Mouse (Mus musculus): Measurements from ENCODE around the gene Olfr12. TPM values are rescaled to one million over a fixed set of nuclear protein-coding genes. Genes with fewer than 3 reads are reported as not detected.

The Olfr12 gene
- polyA plus RNA-seq, 1 experiment from 2014 or later = not detected

GRCm38 (mm10) chr1:92653179-92653578, 35.6 kb downstream of the Olfr12 start:
- Histone ChIP-seq H3K36me3 (no peaks in the 10 kb centered on the region), H3K4me1 (replicated peaks) (no peaks in the 10 kb centered on the region), H3K27me3 (replicated peaks) (peaks cover 71% of the 10 kb centered on the region), H3K27ac (ENCODE audit: poor library complexity, severe bottlenecking) (no peak overlapping the region), H3K9me3 (replicated peaks) (no peaks in the 10 kb centered on the region), H3K4me2 (no peak overlapping the region), H3K9ac (no peak overlapping the region), H3K4me3 (no peak overlapping the region)
- no peak for ATAC-seq (ENCODE audit: insufficient number of reproducible peaks, low FRiP score)
- 86% methylated on average over 3 of the region's 3 CpGs for WGBS

- Histone ChIP-seq H3K9me3 (replicated peaks) (no peaks in the 10 kb centered on the region), H3K4me3 (no peak overlapping the region), H3K4me1 (replicated peaks) (no peaks in the 10 kb centered on the region), H3K9ac (no peak overlapping the region), H3K4me2 (no peak overlapping the region), H3K36me3 (no peaks in the 10 kb centered on the region), H3K27me3 (replicated peaks) (peaks cover 66% of the 10 kb centered on the region), H3K27ac (ENCODE audit: poor library complexity, severe bottlenecking) (no peak overlapping the region)
- ATAC-seq (ENCODE audit: insufficient number of reproducible peaks, low FRiP score) = no peak
- 63% methylated on average over 2 of the region's 2 CpGs for WGBS
Measured at GRCm38 (mm10) chr1:92654676-92655075, 37.1 kb downstream of the Olfr12 start.

GRCm38 (mm10) chr1:92657025-92657820, 39.6 kb downstream of the Olfr12 start:
- Histone ChIP-seq H3K36me3 (no peaks in the 10 kb centered on the region), H3K27me3 (replicated peaks) (peaks cover 58% of the 10 kb centered on the region), H3K4me1 (replicated peaks) (no peaks in the 10 kb centered on the region), H3K27ac (ENCODE audit: poor library complexity, severe bottlenecking) (no peak overlapping the region), H3K4me2 (no peak overlapping the region), H3K9ac (no peak overlapping the region), H3K9me3 (replicated peaks) (no peaks in the 10 kb centered on the region), H3K4me3 (no peak overlapping the region)
- 74% methylated on average over 11 of the region's 11 CpGs for WGBS
- ATAC-seq (ENCODE audit: insufficient number of reproducible peaks, low FRiP score) = no peak

- no peak overlapping the region for H3K27ac ChIP-seq (ENCODE audit: poor library complexity, severe bottlenecking)
- ATAC-seq (ENCODE audit: insufficient number of reproducible peaks, low FRiP score) = no peak
- H3K9me3 ChIP-seq (replicated peaks) = no peaks in the 10 kb centered on the region
- no peak overlapping the region for H3K4me2 ChIP-seq
- H3K4me1 ChIP-seq (replicated peaks) = no peaks in the 10 kb centered on the region
- H3K27me3 ChIP-seq (replicated peaks) = peaks cover 46% of the 10 kb centered on the region
- no peaks in the 10 kb centered on the region for H3K36me3 ChIP-seq
- H3K9ac ChIP-seq = no peak overlapping the region
- H3K4me3 ChIP-seq = no peak overlapping the region
- 37% methylated on average over 5 of the region's 5 CpGs for WGBS
Measured at GRCm38 (mm10) chr1:92659392-92659791, 41.8 kb downstream of the Olfr12 start.

GRCm38 (mm10) chr1:92667106-92667505, 49.5 kb downstream of the Olfr12 start:
- Histone ChIP-seq H3K27ac (ENCODE audit: poor library complexity, severe bottlenecking) (no peak overlapping the region), H3K9ac (no peak overlapping the region), H3K4me1 (replicated peaks) (no peaks in the 10 kb centered on the region), H3K4me3 (no peak overlapping the region), H3K36me3 (no peaks in the 10 kb centered on the region), H3K4me2 (no peak overlapping the region), H3K9me3 (replicated peaks) (no peaks in the 10 kb centered on the region), H3K27me3 (replicated peaks) (peaks cover 17% of the 10 kb centered on the region)
- ATAC-seq (ENCODE audit: insufficient number of reproducible peaks, low FRiP score) = no peak
- WGBS = 71% methylated on average over 6 of the region's 6 CpGs

GRCm38 (mm10) chr1:92669430-92669829, 51.8 kb downstream of the Olfr12 start:
- ATAC-seq (ENCODE audit: insufficient number of reproducible peaks, low FRiP score) = no peak
- no peaks in the 10 kb centered on the region for H3K9me3 ChIP-seq (replicated peaks)
- H3K36me3 ChIP-seq = no peaks in the 10 kb centered on the region
- no peak overlapping the region for H3K27ac ChIP-seq (ENCODE audit: poor library complexity, severe bottlenecking)
- 73% methylated on average over 3 of the region's 3 CpGs for WGBS
- peaks cover 23% of the 10 kb centered on the region for H3K27me3 ChIP-seq (replicated peaks)
- H3K4me3 ChIP-seq = no peak overlapping the region
- H3K4me2 ChIP-seq = no peak overlapping the region
- no peaks in the 10 kb centered on the region for H3K4me1 ChIP-seq (replicated peaks)
- H3K9ac ChIP-seq = no peak overlapping the region

GRCm38 (mm10) chr1:92671326-92671725, 53.7 kb downstream of the Olfr12 start:
- Histone ChIP-seq H3K4me2 (no peak overlapping the region), H3K27me3 (replicated peaks) (peaks cover 14% of the 10 kb centered on the region; the same call in 1 of the 2 replicates), H3K4me3 (no peak overlapping the region), H3K9me3 (replicated peaks) (no peaks in the 10 kb centered on the region), H3K9ac (no peak overlapping the region), H3K4me1 (replicated peaks) (peaks cover 6% of the 10 kb centered on the region), H3K27ac (ENCODE audit: poor library complexity, severe bottlenecking) (no peak overlapping the region), H3K36me3 (no peaks in the 10 kb centered on the region)
- ATAC-seq (ENCODE audit: insufficient number of reproducible peaks, low FRiP score) = no peak
- 76% methylated on average over 4 of the region's 4 CpGs for WGBS

Other genes starting within 250 kb of the Olfr12 start
- 406 and 431 TPM in 2 replicates for gene Ndufa10, start 143.9 kb upstream of the Olfr12 start, polyA plus RNA-seq (2016; fragmentation: Nextera tagmentation; extraction: Ambion mirVana)
- not detected in 2 replicates for gene Olfr1416, start 132.7 kb upstream of the Olfr12 start, polyA plus RNA-seq (2016; fragmentation: Nextera tagmentation; extraction: Ambion mirVana)
- gene Olfr1415, start 121.7 kb upstream of the Olfr12 start, polyA plus RNA-seq (2016; fragmentation: Nextera tagmentation; extraction: Ambion mirVana) = not detected in 2 replicates
- not detected in 2 replicates for gene Olfr1414, start 99.1 kb upstream of the Olfr12 start, polyA plus RNA-seq (2016; fragmentation: Nextera tagmentation; extraction: Ambion mirVana)
- not detected in 2 replicates for gene Olfr1413, start 46.5 kb upstream of the Olfr12 start, polyA plus RNA-seq (2016; fragmentation: Nextera tagmentation; extraction: Ambion mirVana)
- gene Olfr1412, start 32.0 kb upstream of the Olfr12 start, polyA plus RNA-seq (2016; fragmentation: Nextera tagmentation; extraction: Ambion mirVana) = not detected in 2 replicates
- gene Olfr1411, start 23.4 kb upstream of the Olfr12 start, polyA plus RNA-seq (2016; fragmentation: Nextera tagmentation; extraction: Ambion mirVana) = not detected in 2 replicates
- gene Olfr1410, start 12.0 kb upstream of the Olfr12 start, polyA plus RNA-seq (2016; fragmentation: Nextera tagmentation; extraction: Ambion mirVana) = not detected in 2 replicates
- 348 and 375 TPM in 2 replicates for gene Cops9, start 24.2 kb downstream of the Olfr12 start, polyA plus RNA-seq (2016; fragmentation: Nextera tagmentation; extraction: Ambion mirVana)
- not detected in 2 replicates for gene Otos, start 31.1 kb downstream of the Olfr12 start, polyA plus RNA-seq (2016; fragmentation: Nextera tagmentation; extraction: Ambion mirVana)
- 67.2 and 70.3 TPM in 2 replicates for gene Gpc1, start 213.9 kb downstream of the Olfr12 start, polyA plus RNA-seq (2016; fragmentation: Nextera tagmentation; extraction: Ambion mirVana)

All from heart, embryonic 12.5 days (tissue).